Mouse (Mus musculus): Measurements from ENCODE around the gene Galnt6. TPM values are rescaled to one million over a fixed set of nuclear protein-coding genes. Genes with fewer than 3 reads are reported as not detected.

Gene Galnt6
- total RNA-seq, 1 experiment from 2014 or later, result 56.5 TPM

- ATAC-seq (replicated peaks in 1 of 2; ENCODE audit: insufficient read depth in 1 of 2, low FRiP score in 2 of 2, low TSS enrichment in 1 of 2, low read depth in 1 of 2, poor library complexity in 2 of 2, severe bottlenecking in 2 of 2), result peak; percentile 59 to 64
Measured at GRCm38 (mm10) chr15:100732580-100732979, 3.4 kb upstream of the Galnt6 start.

GRCm38 (mm10) chr15:100731081-100731480, 1.9 kb upstream of the Galnt6 start:
- no peak for ATAC-seq (replicated peaks in 1 of 2; ENCODE audit: insufficient read depth in 1 of 2, low FRiP score in 2 of 2, low TSS enrichment in 1 of 2, low read depth in 1 of 2, poor library complexity in 2 of 2, severe bottlenecking in 2 of 2)

- peak in 1 of 2 experiments; percentile 33; a peak in 1 of 4 replicates for ATAC-seq (replicated peaks in 1 of 2; ENCODE audit: insufficient read depth in 1 of 2, low FRiP score in 2 of 2, low TSS enrichment in 1 of 2, low read depth in 1 of 2, poor library complexity in 2 of 2, severe bottlenecking in 2 of 2)
Measured at GRCm38 (mm10) chr15:100728586-100728985, 590 bp downstream of the Galnt6 start.

- no peak for ATAC-seq (replicated peaks in 1 of 2; ENCODE audit: insufficient read depth in 1 of 2, low FRiP score in 2 of 2, low TSS enrichment in 1 of 2, low read depth in 1 of 2, poor library complexity in 2 of 2, severe bottlenecking in 2 of 2)
Measured at GRCm38 (mm10) chr15:100727834-100728233, 1.3 kb downstream of the Galnt6 start.

GRCm38 (mm10) chr15:100726721-100727120, 2.5 kb downstream of the Galnt6 start:
- no peak for ATAC-seq (replicated peaks in 1 of 2; ENCODE audit: insufficient read depth in 1 of 2, low FRiP score in 2 of 2, low TSS enrichment in 1 of 2, low read depth in 1 of 2, poor library complexity in 2 of 2, severe bottlenecking in 2 of 2)

- ATAC-seq (replicated peaks in 1 of 2; ENCODE audit: insufficient read depth in 1 of 2, low FRiP score in 2 of 2, low TSS enrichment in 1 of 2, low read depth in 1 of 2, poor library complexity in 2 of 2, severe bottlenecking in 2 of 2), result no peak
Measured at GRCm38 (mm10) chr15:100723505-100723904, 5.7 kb downstream of the Galnt6 start.

- no peak for ATAC-seq (replicated peaks in 1 of 2; ENCODE audit: insufficient read depth in 1 of 2, low FRiP score in 2 of 2, low TSS enrichment in 1 of 2, low read depth in 1 of 2, poor library complexity in 2 of 2, severe bottlenecking in 2 of 2)
Measured at GRCm38 (mm10) chr15:100722564-100722963, 6.6 kb downstream of the Galnt6 start.

- no peak for ATAC-seq (replicated peaks in 1 of 2; ENCODE audit: insufficient read depth in 1 of 2, low FRiP score in 2 of 2, low TSS enrichment in 1 of 2, low read depth in 1 of 2, poor library complexity in 2 of 2, severe bottlenecking in 2 of 2)
Measured at GRCm38 (mm10) chr15:100722026-100722425, 7.2 kb downstream of the Galnt6 start.

GRCm38 (mm10) chr15:100721445-100721844, 7.7 kb downstream of the Galnt6 start:
- ATAC-seq (replicated peaks in 1 of 2; ENCODE audit: insufficient read depth in 1 of 2, low FRiP score in 2 of 2, low TSS enrichment in 1 of 2, low read depth in 1 of 2, poor library complexity in 2 of 2, severe bottlenecking in 2 of 2), result no peak

GRCm38 (mm10) chr15:100720066-100720465, 9.1 kb downstream of the Galnt6 start:
- ATAC-seq (replicated peaks in 1 of 2; ENCODE audit: insufficient read depth in 1 of 2, low FRiP score in 2 of 2, low TSS enrichment in 1 of 2, low read depth in 1 of 2, poor library complexity in 2 of 2, severe bottlenecking in 2 of 2), result peak in 1 of 2 experiments; percentile 34; a peak in 1 of 4 replicates

GRCm38 (mm10) chr15:100719217-100719616, 10.0 kb downstream of the Galnt6 start:
- ATAC-seq (replicated peaks in 1 of 2; ENCODE audit: insufficient read depth in 1 of 2, low FRiP score in 2 of 2, low TSS enrichment in 1 of 2, low read depth in 1 of 2, poor library complexity in 2 of 2, severe bottlenecking in 2 of 2), result no peak

GRCm38 (mm10) chr15:100718572-100718971, 10.6 kb downstream of the Galnt6 start:
- no peak for ATAC-seq (replicated peaks in 1 of 2; ENCODE audit: insufficient read depth in 1 of 2, low FRiP score in 2 of 2, low TSS enrichment in 1 of 2, low read depth in 1 of 2, poor library complexity in 2 of 2, severe bottlenecking in 2 of 2)

- no peak; a peak in 1 of 4 replicates for ATAC-seq (replicated peaks in 1 of 2; ENCODE audit: insufficient read depth in 1 of 2, low FRiP score in 2 of 2, low TSS enrichment in 1 of 2, low read depth in 1 of 2, poor library complexity in 2 of 2, severe bottlenecking in 2 of 2)
Measured at GRCm38 (mm10) chr15:100717933-100718332, 11.2 kb downstream of the Galnt6 start.

- no peak for ATAC-seq (replicated peaks in 1 of 2; ENCODE audit: insufficient read depth in 1 of 2, low FRiP score in 2 of 2, low TSS enrichment in 1 of 2, low read depth in 1 of 2, poor library complexity in 2 of 2, severe bottlenecking in 2 of 2)
Measured at GRCm38 (mm10) chr15:100715399-100715993, 13.7 kb downstream of the Galnt6 start.

- ATAC-seq (replicated peaks in 1 of 2; ENCODE audit: insufficient read depth in 1 of 2, low FRiP score in 2 of 2, low TSS enrichment in 1 of 2, low read depth in 1 of 2, poor library complexity in 2 of 2, severe bottlenecking in 2 of 2), result no peak
Measured at GRCm38 (mm10) chr15:100714470-100714869, 14.7 kb downstream of the Galnt6 start.

- no peak for ATAC-seq (replicated peaks in 1 of 2; ENCODE audit: insufficient read depth in 1 of 2, low FRiP score in 2 of 2, low TSS enrichment in 1 of 2, low read depth in 1 of 2, poor library complexity in 2 of 2, severe bottlenecking in 2 of 2)
Measured at GRCm38 (mm10) chr15:100710838-100711237, 18.3 kb downstream of the Galnt6 start.

GRCm38 (mm10) chr15:100708433-100709078, 20.6 kb downstream of the Galnt6 start:
- ATAC-seq (replicated peaks in 1 of 2; ENCODE audit: insufficient read depth in 1 of 2, low FRiP score in 2 of 2, low TSS enrichment in 1 of 2, low read depth in 1 of 2, poor library complexity in 2 of 2, severe bottlenecking in 2 of 2), result no peak

GRCm38 (mm10) chr15:100706226-100706625, 22.9 kb downstream of the Galnt6 start:
- peak; percentile 88 to 92 for ATAC-seq (replicated peaks in 1 of 2; ENCODE audit: insufficient read depth in 1 of 2, low FRiP score in 2 of 2, low TSS enrichment in 1 of 2, low read depth in 1 of 2, poor library complexity in 2 of 2, severe bottlenecking in 2 of 2)

GRCm38 (mm10) chr15:100705376-100705775, 23.8 kb downstream of the Galnt6 start:
- ATAC-seq (replicated peaks in 1 of 2; ENCODE audit: insufficient read depth in 1 of 2, low FRiP score in 2 of 2, low TSS enrichment in 1 of 2, low read depth in 1 of 2, poor library complexity in 2 of 2, severe bottlenecking in 2 of 2), result no peak

Measured in hematopoietic stem cell, adult 5-6 weeks (primary cell).